Mouse (Mus musculus) liver, postnatal 0 days (tissue): ENCODE data around the gene Abcb4.

Experiments used
- CTCF ChIP-seq: sonication (generic); IDR thresholded peaks from 2 replicates; pipeline ENCODE4 v1.5.1; 2016; ENCODE audit warnings: antibody characterized with exemption, low read depth
- EP300 ChIP-seq: IDR thresholded peaks from 2 replicates; pipeline ENCODE4 v1.6.1; 2016; ENCODE audit warnings: antibody characterized with exemption, low read depth, mild to moderate bottlenecking

DNA sequence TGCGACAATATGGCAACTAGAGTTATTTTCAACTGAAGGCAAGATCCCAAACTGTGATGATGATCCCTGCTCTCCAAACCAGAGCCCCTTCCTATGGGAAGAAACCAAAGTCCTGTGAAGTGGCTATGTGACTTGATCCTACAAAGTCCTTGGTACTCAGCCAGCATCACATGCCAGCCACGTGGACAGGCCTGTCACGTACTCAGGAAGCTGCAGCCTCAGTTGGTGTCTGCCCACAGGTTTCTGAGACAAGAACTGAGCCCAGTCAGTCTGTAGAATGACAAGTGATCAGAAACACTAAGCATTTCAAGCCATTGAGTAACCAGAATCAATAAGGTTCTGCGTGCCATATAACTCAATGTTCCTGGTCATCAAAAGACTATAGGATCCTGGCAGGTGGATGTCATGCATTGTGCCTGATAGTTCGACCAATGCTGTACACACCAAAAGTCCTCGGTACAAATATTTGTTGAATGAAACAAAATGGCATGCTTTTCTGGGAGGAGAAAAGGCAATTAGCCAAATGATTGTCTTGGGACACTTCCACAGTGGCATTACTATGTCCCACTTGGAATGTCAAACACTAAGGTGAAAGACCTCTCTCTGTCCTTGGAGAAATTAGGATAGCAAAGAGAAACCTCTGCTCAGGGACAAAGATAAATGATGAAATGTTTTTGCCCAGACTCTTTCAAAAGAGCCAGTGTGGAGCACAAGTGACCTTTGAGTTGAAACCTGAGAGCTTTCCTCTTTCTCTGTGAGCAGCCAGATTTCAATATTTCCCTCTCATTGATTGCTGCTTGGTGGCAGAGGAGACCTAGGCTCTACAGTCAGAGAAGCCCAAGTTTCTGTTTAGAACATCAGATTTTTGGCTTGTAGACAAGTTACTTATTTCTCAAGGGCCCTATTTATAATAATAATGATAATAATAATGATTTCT, 20.3 kb upstream of the Abcb4 start:
- TF ChIP-seq CTCF (no peak), EP300 (0 out of 2 replicates have a peak, but pooled peaks have one; percentile 17)
